Comparison of ENCODE assay signal across 25 mouse cellular contexts in the genomic region with DNA sequence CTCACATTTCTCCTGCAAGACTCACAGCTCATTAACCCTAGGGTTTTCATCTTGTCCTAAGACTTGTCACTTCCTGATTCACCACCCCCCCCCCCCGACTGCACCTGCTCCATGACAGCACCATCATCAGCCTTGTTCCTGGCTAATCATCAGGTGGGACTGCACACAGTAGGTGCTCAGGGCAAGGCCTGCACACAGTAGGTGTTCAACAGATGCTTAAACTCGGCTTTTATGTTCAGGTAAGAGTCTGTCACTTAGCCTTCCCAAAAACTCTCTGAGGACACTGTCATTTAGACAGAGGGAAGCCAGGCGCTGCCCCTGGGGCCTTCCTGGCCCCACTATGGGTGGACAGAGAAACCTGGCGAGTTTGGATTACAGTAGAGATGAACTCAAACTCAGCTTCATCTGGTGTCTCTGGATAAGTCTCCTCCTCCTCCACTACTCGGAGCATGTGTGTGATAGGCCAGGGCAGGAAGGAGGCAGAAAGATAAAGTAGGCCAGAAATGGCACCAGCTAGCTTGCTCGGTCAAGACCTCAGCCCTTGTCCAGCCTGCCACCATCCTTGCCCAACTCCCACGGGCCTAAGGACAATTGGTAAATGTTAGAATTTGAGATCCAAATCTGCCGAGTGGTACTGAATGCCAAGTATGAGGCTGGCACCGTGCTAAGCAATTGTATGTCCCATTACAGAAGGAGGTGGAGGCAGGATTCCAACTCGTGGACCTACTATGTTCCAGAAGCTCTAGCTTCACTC.
"Had no signal": no experiment of that assay in that cellular context is flagged by ENCODE, and none has a peak within 500 bp of the region (broad histone marks: within the 10 kb centered on the region; RNA-seq: fewer than 3 reads in every experiment).

No protein-coding gene starts in this region.

- H3K4me3 ChIP-seq: gastrocnemius, adult 2 months; heart, embryonic 10.5 days; heart, embryonic 12.5 days; hindbrain, embryonic 10.5 days; hindbrain, embryonic 12.5 days; intestine, embryonic 15.5 days; layer of hippocampus, adult 2 months; left cerebral cortex, adult 2 months; limb, embryonic 10.5 days; limb, embryonic 12.5 days; liver, embryonic 13.5 days; liver, embryonic 15.5 days had no signal

- DNase-seq: gastrocnemius, adult 2 months; gastrocnemius, postnatal 10 days; gastrocnemius, postnatal 25 days; heart, postnatal 10 days; heart, postnatal 4 days; kidney, adult 18-20 months; kidney, adult 9 months; kidney, postnatal 10 days; kidney, postnatal 25 days; kidney, postnatal 4 days; liver; liver, embryonic 13.5 days; liver, postnatal 0 days had no signal

- H3K4me1 ChIP-seq: liver, embryonic 13.5 days; liver, embryonic 15.5 days had no signal

- H3K36me3 ChIP-seq: heart, embryonic 10.5 days; heart, embryonic 12.5 days; hindbrain, embryonic 10.5 days; hindbrain, embryonic 12.5 days; intestine, embryonic 15.5 days; limb, embryonic 10.5 days; limb, embryonic 12.5 days; liver, embryonic 13.5 days; liver, embryonic 15.5 days had no signal

- H3K9me3 ChIP-seq: heart, embryonic 10.5 days; heart, embryonic 12.5 days; hindbrain, embryonic 10.5 days; hindbrain, embryonic 12.5 days; intestine, embryonic 15.5 days; limb, embryonic 10.5 days; limb, embryonic 12.5 days; liver, embryonic 13.5 days; liver, embryonic 15.5 days had no signal

- H3K4me2 ChIP-seq: heart, embryonic 12.5 days; hindbrain, embryonic 12.5 days; hindbrain, embryonic 14.5 days; limb, embryonic 12.5 days; liver, embryonic 11.5 days; liver, embryonic 13.5 days; liver, embryonic 15.5 days had no signal

- H3K9ac ChIP-seq: heart, embryonic 12.5 days; hindbrain, embryonic 12.5 days; hindbrain, embryonic 14.5 days; intestine, embryonic 15.5 days; limb, embryonic 12.5 days; liver, embryonic 13.5 days; liver, embryonic 15.5 days; liver, postnatal 0 days had no signal

- H3K27ac ChIP-seq: gastrocnemius, adult 2 months; heart, embryonic 10.5 days; hindbrain, embryonic 10.5 days; hindbrain, embryonic 12.5 days; hindbrain, embryonic 14.5 days; intestine, embryonic 15.5 days; layer of hippocampus, adult 2 months; left cerebral cortex, adult 2 months; limb, embryonic 10.5 days; limb, embryonic 12.5 days; liver, embryonic 13.5 days; liver, embryonic 15.5 days had no signal

- H3K27me3 ChIP-seq: intestine, embryonic 15.5 days had no signal
